Mouse (Mus musculus): ENCODE data around the gene Mgea5.

The Mgea5 gene

DNA sequence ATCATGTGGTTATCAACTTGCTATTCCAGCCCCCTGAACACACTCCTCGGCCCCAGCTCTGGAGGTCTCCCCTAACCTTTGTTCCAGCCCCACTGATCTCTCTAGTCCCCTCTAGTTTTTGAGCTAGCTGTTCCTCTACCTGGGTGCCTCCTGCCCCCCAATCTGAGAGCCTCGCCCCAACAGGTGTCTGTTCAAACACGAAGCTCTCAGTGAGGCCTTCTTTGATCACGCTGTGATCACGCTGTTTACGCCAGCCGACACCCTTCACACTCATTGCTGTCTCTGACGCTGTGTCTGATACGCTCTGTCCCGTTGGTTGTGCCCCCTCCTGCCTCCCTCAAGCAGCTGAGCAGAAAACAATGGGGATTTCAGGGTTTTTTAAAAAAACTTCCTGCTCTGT, 50.1 kb downstream of the Mgea5 start:
- CTCF ChIA-PET: interaction anchor here in 3 of 4 experiments (0.7 to 5.7 kb wide), 8 partner anchors 11 to 557 kb away, joined by 3 to 31 read pairs (median 10); no protein-coding TSS in a partner anchor
- POLR2A ChIA-PET: interaction anchor here in 3 of 4 experiments (0.6 to 4.0 kb wide), 8 partner anchors 8 to 603 kb away, joined by 3 to 17 read pairs (median 5); partner anchors contain the start of gene Fgf8 (in 1 of the 3)

DNA sequence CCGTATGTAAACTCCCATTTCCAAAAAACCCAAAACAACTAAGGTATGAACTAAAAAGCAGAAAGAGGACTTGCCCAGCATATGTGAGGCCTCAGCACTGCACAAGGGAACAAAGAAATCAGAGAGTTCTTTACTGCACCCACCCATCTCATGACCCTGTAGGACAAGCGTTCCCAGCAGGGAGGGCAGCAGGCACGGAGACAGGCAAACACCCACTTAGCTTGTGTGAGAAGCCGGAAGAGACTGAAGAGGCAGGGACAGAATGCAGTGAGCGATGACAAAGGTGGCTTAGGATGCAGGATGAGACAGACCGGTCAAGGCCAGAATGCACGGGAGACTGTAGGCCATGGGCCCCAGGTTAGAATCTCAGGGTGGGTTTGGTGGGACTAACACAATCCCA, 52.0 kb downstream of the Mgea5 start:
- ChIA-PET CTCF (interaction anchor here (0.6 to 5.7 kb wide), 13 partner anchors 9 to 571 kb away, joined by 3 to 31 read pairs (median 8); no protein-coding TSS in a partner anchor), POLR2A (interaction anchor here in 3 of 4 experiments (0.5 to 4.0 kb wide), 16 partner anchors 8 to 511 kb away, joined by 3 to 17 read pairs (median 3); partner anchors contain the start of genes Fgf8 (in 1 of the 3) and Mgea5 (in 1 of the 3))

- CTCF ChIA-PET: interaction anchor here in 2 of 4 experiments (2.6 to 5.7 kb wide), 4 partner anchors 8 to 156 kb away, joined by 14 to 31 read pairs (median 22); no protein-coding TSS in a partner anchor
Measured at GRCm38 (mm10) chr19:45730042-45730441, 53.6 kb downstream of the Mgea5 start.

GRCm38 (mm10) chr19:45727231-45727630, 56.4 kb downstream of the Mgea5 start:
- ChIA-PET CTCF (interaction anchor here (0.6 to 3.3 kb wide), 9 partner anchors 9 to 156 kb away, joined by 3 to 16 read pairs (median 4); no protein-coding TSS in a partner anchor), POLR2A (interaction anchor here in 2 of 4 experiments (0.6 to 1.9 kb wide), 9 partner anchors 8 to 651 kb away, joined by 3 to 9 read pairs (median 3); no protein-coding TSS in a partner anchor)

More at GRCm38 (mm10) chr19:45730042-45730441, 53.6 kb downstream of the Mgea5 start:
- POLR2A ChIA-PET: interaction anchor here in 1 of 4 experiments (1.0 to 1.9 kb wide), 2 partner anchors 8 to 15 kb away, joined by 3 to 9 read pairs; no protein-coding TSS in a partner anchor

GRCm38 (mm10) chr19:45725677-45726277, 57.9 kb downstream of the Mgea5 start:
- ChIA-PET POLR2A (interaction anchor here in 2 of 4 experiments (0.9 to 1.3 kb wide), 2 partner anchors 8 to 184 kb away, joined by 3 to 6 read pairs; no protein-coding TSS in a partner anchor), CTCF (interaction anchor here in 1 of 4 experiments (2.4 to 3.3 kb wide), 2 partner anchors 21 to 152 kb away, joined by 15 to 16 read pairs; no protein-coding TSS in a partner anchor)

DNA sequence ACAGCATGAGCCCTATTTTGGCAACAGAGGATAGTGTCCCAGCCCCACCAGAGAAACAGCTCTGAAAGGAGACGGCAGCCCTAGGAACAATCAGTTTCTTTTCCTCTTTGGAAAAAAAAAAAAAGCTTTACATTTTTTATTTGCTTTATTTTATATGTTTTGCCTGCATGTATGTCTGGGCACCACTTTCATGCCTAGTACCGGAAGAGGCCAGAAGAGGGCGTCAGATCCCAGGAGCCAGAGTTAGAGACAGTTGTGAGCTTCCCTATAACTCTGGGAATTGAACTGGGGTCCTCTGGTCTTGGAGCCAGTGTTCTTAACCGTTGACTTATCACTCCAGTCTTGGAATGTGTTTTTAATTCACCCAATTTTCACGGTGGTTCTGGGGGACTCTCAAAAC, 61.4 kb downstream of the Mgea5 start:
- ChIA-PET CTCF (interaction anchor here (0.6 to 4.3 kb wide), 66 partner anchors 9 to 782 kb away, joined by 3 to 30 read pairs (median 4); no protein-coding TSS in a partner anchor), POLR2A (interaction anchor here in 3 of 4 experiments (0.5 to 1.3 kb wide), 10 partner anchors 8 to 175 kb away, joined by 3 to 5 read pairs (median 3); no protein-coding TSS in a partner anchor)

DNA sequence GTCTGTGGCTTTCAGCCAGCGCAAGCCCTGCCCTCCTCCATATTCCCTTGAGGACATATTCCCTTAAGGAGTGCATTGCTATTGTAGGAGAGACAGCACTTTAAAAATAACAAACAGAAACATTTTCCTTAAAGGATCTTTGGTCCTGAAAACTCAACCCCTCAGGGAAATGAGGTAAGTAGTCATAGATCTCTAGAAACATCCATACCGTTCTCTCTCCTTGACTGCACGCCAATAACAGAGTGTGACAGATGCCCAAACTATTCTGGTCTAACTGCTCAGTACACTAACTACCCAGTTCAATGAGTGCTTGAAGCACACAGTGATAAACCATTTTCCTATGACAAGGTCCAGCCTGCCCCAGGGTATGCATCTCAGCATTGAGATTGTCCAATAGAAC, 65.4 kb downstream of the Mgea5 start:
- POLR2A ChIA-PET: interaction anchor here in 2 of 4 experiments (0.5 to 1.9 kb wide), 4 partner anchors 8 to 18 kb away, joined by 3 to 6 read pairs (median 3); no protein-coding TSS in a partner anchor
- CTCF ChIA-PET: interaction anchor here in 3 of 4 experiments (0.7 to 3.0 kb wide), 11 partner anchors 9 to 498 kb away, joined by 3 to 10 read pairs (median 4); no protein-coding TSS in a partner anchor

GRCm38 (mm10) chr19:45717493-45718220, 66.0 kb downstream of the Mgea5 start:
- ChIA-PET CTCF (interaction anchor here (0.6 to 3.0 kb wide), 18 partner anchors 9 to 497 kb away, joined by 3 to 10 read pairs (median 3); no protein-coding TSS in a partner anchor), POLR2A (interaction anchor here in 2 of 4 experiments (0.5 to 1.9 kb wide), 5 partner anchors 9 to 1414 kb away, joined by 3 to 6 read pairs (median 3); no protein-coding TSS in a partner anchor)

DNA sequence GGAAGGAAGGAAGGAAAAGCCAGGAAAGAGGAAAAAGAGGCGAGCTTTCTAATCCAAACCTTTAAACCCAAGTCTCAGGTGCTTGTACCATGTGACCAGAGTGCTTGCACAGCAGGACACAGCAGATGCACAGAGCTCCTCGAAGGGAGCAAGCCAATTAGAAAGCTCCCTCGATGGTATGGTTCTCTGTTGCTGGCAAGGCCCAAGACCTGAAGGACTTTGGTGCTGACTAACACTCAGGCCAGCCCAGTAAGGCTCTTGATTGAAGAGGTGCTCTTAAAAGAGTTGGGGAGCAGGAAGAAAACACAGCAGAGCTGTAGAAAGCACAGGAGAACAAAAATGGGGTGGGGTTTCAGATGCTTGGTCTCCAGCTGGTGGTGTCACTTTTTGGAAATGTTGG, 74.9 kb downstream of the Mgea5 start:
- ChIA-PET POLR2A (interaction anchor here in 2 of 4 experiments (0.9 to 1.9 kb wide), 3 partner anchors 11 to 91 kb away, joined by 3 to 6 read pairs (median 4); no protein-coding TSS in a partner anchor), CTCF (interaction anchor here in 1 of 4 experiments (0.9 to 2.2 kb wide), 4 partner anchors 9 to 164 kb away, joined by 3 to 10 read pairs (median 4); no protein-coding TSS in a partner anchor)
